Mouse (Mus musculus) CH12.LX (cell line): ENCODE data around the gene Gm9918. TPM values are rescaled to one million over a fixed set of nuclear protein-coding genes. Genes with fewer than 3 reads are reported as not detected.

Experiments
- DNase-seq: peaks from one replicate; pipeline ENCODE4 v3.0.0-alpha.2; 2013; ENCODE audit errors: extremely low read depth
- H3K27ac ChIP-seq: 2 replicates; pipeline ENCODE4 v1.5.1; 2012; ENCODE audit warnings: low read depth, mild to moderate bottlenecking, control low read depth, moderate library complexity; ENCODE audit not compliant: insufficient read depth
- H3K27me3 ChIP-seq: replicated peaks from 2 replicates; pipeline ENCODE3; 2012; ENCODE audit warnings: inconsistent platforms
- H3K36me3 ChIP-seq, 2 experiments: replicated peaks in 1 of 2; 2 replicates each; pipeline versions ENCODE3 to v1.6.1; 2012; ENCODE audit warnings: inconsistent platforms in 1 of 2, low read length in 1 of 2, mild to moderate bottlenecking in 1 of 2, mixed read lengths in 1 of 2, moderate library complexity in 1 of 2; ENCODE audit not compliant: control insufficient read depth in 1 of 2, insufficient read depth in 1 of 2
- H3K4me1 ChIP-seq, 2 experiments: 2 replicates each; pipeline ENCODE4 v1.6.1; 2012; ENCODE audit warnings: inconsistent platforms in 1 of 2, moderate library complexity in 1 of 2; ENCODE audit not compliant: insufficient read depth in 2 of 2, control insufficient read depth in 1 of 2
- H3K4me2 ChIP-seq: 2 replicates; pipeline ENCODE4 v1.6.1; 2012; ENCODE audit warnings: low read depth, mild to moderate bottlenecking, control low read depth; ENCODE audit not compliant: poor library complexity, insufficient read depth, severe bottlenecking
- H3K4me3 ChIP-seq, 3 experiments: fragments of 150-350 bp in 1 of 3; sonication (generic) in 1 of 3; replicated peaks in 1 of 3; 2 replicates each; pipeline versions ENCODE3 to v1.5.1; 2011 to 2012; ENCODE audit warnings: low read depth in 2 of 3, low read length in 2 of 3, mild to moderate bottlenecking in 2 of 3, moderate library complexity in 2 of 3, control low read depth in 1 of 3, improper control_type of control experiment in 1 of 3, inconsistent platforms in 1 of 3, mixed read lengths in 1 of 3; ENCODE audit not compliant: poor library complexity in 1 of 3
- H3K79me2 ChIP-seq: replicated peaks from 2 replicates; pipeline ENCODE4 v1.6.1; 2012; ENCODE audit warnings: mild to moderate bottlenecking, moderate library complexity; ENCODE audit not compliant: control insufficient read depth, poor library complexity, insufficient read depth, severe bottlenecking; ENCODE audit errors: extremely low read depth
- H3K9ac ChIP-seq: 2 replicates; pipeline ENCODE4 v1.6.1; 2012; ENCODE audit warnings: low read depth, mild to moderate bottlenecking, control low read depth, moderate library complexity; ENCODE audit not compliant: insufficient read depth
- H3K9me3 ChIP-seq: replicated peaks from 2 replicates; pipeline ENCODE3; 2012; ENCODE audit warnings: low read length, inconsistent platforms, mixed read lengths
- BHLHE40 ChIP-seq: IDR thresholded peaks from 2 replicates; pipeline ENCODE4 v1.6.1; 2011; ENCODE audit warnings: mild to moderate bottlenecking, low read depth, low read length, improper control_type of control experiment
- CHD1 ChIP-seq: IDR thresholded peaks from 2 replicates; pipeline ENCODE4 v1.6.1; 2012; ENCODE audit warnings: low read depth, low read length, improper control_type of control experiment, inconsistent platforms
- CHD2 ChIP-seq: IDR thresholded peaks from 2 replicates; pipeline ENCODE4 v1.6.1; 2011; ENCODE audit warnings: low read length, improper control_type of control experiment
- CTCF ChIP-seq, 2 experiments: IDR thresholded peaks in 1 of 2; conservative IDR thresholded peaks in 1 of 2; 2 replicates each; pipeline ENCODE4 v1.5.1; 2011 to 2012; ENCODE audit warnings: low read depth in 2 of 2, low read length in 2 of 2, improper control_type of control experiment in 1 of 2, inconsistent platforms in 1 of 2, mild to moderate bottlenecking in 1 of 2, moderate library complexity in 1 of 2
- ELF1 ChIP-seq: IDR thresholded peaks from 2 replicates; pipeline ENCODE4 v1.6.1; 2014; ENCODE audit warnings: low read depth, mild to moderate bottlenecking, inconsistent platforms, low read length, improper control_type of control experiment
- EP300 ChIP-seq: IDR thresholded peaks from 2 replicates; pipeline ENCODE4 v1.6.1; 2011; ENCODE audit warnings: low read length, improper control_type of control experiment
- ETS1 ChIP-seq: conservative IDR thresholded peaks from 2 replicates; pipeline ENCODE4 v1.6.1; 2012; ENCODE audit warnings: low read depth, mild to moderate bottlenecking, inconsistent platforms, low read length, improper control_type of control experiment, moderate library complexity
- GABPA ChIP-seq: IDR thresholded peaks from 2 replicates; pipeline ENCODE4 v1.6.1; 2012; ENCODE audit warnings: low read depth, low read length, improper control_type of control experiment, inconsistent platforms; ENCODE audit not compliant: insufficient replicate concordance
- IRF4 ChIP-seq: IDR thresholded peaks from 2 replicates; pipeline ENCODE4 v1.6.1; 2014; ENCODE audit warnings: low read depth, mild to moderate bottlenecking, inconsistent platforms, low read length, improper control_type of control experiment
- KAT2A ChIP-seq: IDR thresholded peaks from 2 replicates; pipeline ENCODE4 v1.6.1; 2012; ENCODE audit warnings: low read length, improper control_type of control experiment, inconsistent platforms; ENCODE audit not compliant: insufficient replicate concordance
- MAFK ChIP-seq: IDR thresholded peaks from 2 replicates; pipeline ENCODE4 v1.6.1; 2011; ENCODE audit warnings: low read length, improper control_type of control experiment; ENCODE audit not compliant: insufficient replicate concordance
- MYC ChIP-seq: IDR thresholded peaks from 2 replicates; pipeline ENCODE4 v1.6.1; 2011; ENCODE audit warnings: low read depth, mild to moderate bottlenecking, improper control_type of control experiment, low read length
- NRF1 ChIP-seq: IDR thresholded peaks from 2 replicates; pipeline ENCODE4 v1.6.1; 2014; ENCODE audit warnings: low read depth, mild to moderate bottlenecking, inconsistent platforms, low read length, improper control_type of control experiment, moderate library complexity
- PAX5 ChIP-seq: IDR thresholded peaks from 2 replicates; pipeline ENCODE4 v1.6.1; 2012; ENCODE audit warnings: low read length, inconsistent platforms, mixed read lengths
- POLR2A ChIP-seq: IDR thresholded peaks from 2 replicates; pipeline ENCODE4 v1.6.1; 2011; ENCODE audit warnings: low read depth, mild to moderate bottlenecking, improper control_type of control experiment, low read length
- TCF12 ChIP-seq: IDR thresholded peaks from 2 replicates; pipeline ENCODE4 v1.6.1; 2014; ENCODE audit warnings: low read depth, mild to moderate bottlenecking, inconsistent platforms, low read length, improper control_type of control experiment
- dilution Hi-C: fragments of 300-500 bp; cut with MboI; formaldehyde crosslinking; loops from 2 replicates; pipeline ENCODE4 v1.14.3; 2020; ENCODE audit warnings: low sequenced_read_pairs; ENCODE audit not compliant: extremely low pct_unique_long_range_greater_than_20kb, extremely low pct_ligation_motif_present
- in situ Hi-C: fragments of 300-500 bp; cut with MboI; formaldehyde crosslinking; loops from 3 replicates; pipeline ENCODE4 v1.14.3; 2019; ENCODE audit warnings: low sequenced_read_pairs, low pct_ligation_motif_present, low pct_unique_long_range_greater_than_20kb, mixed read lengths
- polyA plus RNA-seq: library from polyadenylated mRNA; unstranded; fragments of >175 nt; gene quantifications from 2 replicates; pipeline ENCODE4 v1.2.1, GENCODE M21; 2012; ENCODE audit warnings: low read depth; ENCODE audit not compliant: insufficient read length
- total RNA-seq, 2 experiments: library from RNA; depleted of rRNA; stranded (reverse); fragments of 300-350 nt in 1 of 2; fragments of >200 nt in 1 of 2; gene quantifications; 2 replicates each; pipeline ENCODE4 v1.2.3; 2012 to 2014

The Gm9918 gene
- total and polyA plus RNA-seq, 3 experiments: not detected

DNA sequence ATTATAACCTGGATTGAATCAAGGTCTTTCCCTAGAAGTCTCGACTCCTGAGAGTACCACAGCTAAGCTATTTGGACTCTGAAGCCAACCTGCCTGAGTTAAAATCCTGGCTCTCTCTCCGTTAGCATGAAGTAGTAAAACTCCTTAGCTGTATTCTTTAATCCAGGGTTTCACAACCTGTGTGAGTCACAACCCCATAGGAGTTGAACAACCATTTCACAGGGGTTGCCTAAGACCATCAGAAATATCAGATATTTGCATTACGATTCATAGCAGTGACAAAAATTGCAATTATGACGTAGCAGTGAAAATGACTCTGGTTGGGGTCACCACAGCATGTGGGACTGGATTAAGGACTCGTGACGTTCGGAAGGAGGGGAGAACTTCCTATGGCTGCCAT is 37.6 kb upstream of the Gm9918 start:
- no peak overlapping the region for H3K9ac ChIP-seq
- dilution Hi-C loops: no loop called here
- no peak overlapping the region for H3K4me3 ChIP-seq
- H3K27ac ChIP-seq: no peak overlapping the region
- no peaks in the 10 kb centered on the region for H3K27me3 ChIP-seq
- no peak overlapping the region for H3K4me2 ChIP-seq
- no peaks in the 10 kb centered on the region for H3K36me3 ChIP-seq
- TF ChIP-seq IRF4: no peak
- TF ChIP-seq EP300: no peak
- TF ChIP-seq MAFK: no peak
- TF ChIP-seq ETS1: no peak
- TF ChIP-seq NRF1: no peak
- TF ChIP-seq KAT2A: no peak
- no peak for TF ChIP-seq POLR2A
- no peak for TF ChIP-seq ELF1
- no peak for TF ChIP-seq CHD1
- no peak for TF ChIP-seq CTCF (conservative IDR thresholded peaks at IDR 0.05 in 1 of 2, IDR thresholded peaks at IDR 0.05 in 1 of 2; ENCODE audit: low read depth in 2 of 2, low read length in 2 of 2)
- no peak for TF ChIP-seq MYC
- H3K79me2 ChIP-seq: no peaks in the 10 kb centered on the region
- peaks cover 36 to 60% of the 10 kb centered on the region in 2 experiments for H3K4me1 ChIP-seq
- in situ Hi-C loops: no loop called here
- H3K9me3 ChIP-seq: no peaks in the 10 kb centered on the region
- no peak for DNase-seq

DNA sequence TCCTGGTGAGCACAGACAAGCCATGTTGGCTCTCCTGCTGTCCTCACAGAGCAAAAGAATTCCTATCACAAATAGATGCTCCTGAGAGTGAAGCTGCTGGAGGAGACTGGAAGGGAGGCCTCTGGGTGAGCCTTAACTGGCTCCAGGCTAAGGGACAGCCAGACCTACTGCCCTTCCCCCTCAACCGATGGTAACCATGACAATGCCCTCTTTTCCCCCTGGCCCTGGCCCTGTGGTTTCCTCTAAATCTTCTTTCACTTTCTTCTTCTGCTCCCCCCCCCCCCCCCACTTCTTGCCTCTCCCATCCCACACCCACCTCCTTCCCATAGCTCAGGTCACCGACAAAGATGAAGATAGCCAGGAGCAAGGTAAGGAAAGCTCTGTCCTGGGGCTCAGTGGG is 36.5 kb upstream of the Gm9918 start:
- Histone ChIP-seq H3K4me2 (peak overlapping the region; percentile 52), H3K27ac (peak overlapping the region; percentile 64), H3K27me3 (no peaks in the 10 kb centered on the region)

More for the DNA sequence above, 36.5 kb upstream of the Gm9918 start:
- Histone ChIP-seq H3K4me3 (peak overlapping the region; percentile 25 to 41 (median 34)), H3K9me3 (no peaks in the 10 kb centered on the region), H3K79me2 (no peaks in the 10 kb centered on the region), H3K36me3 (no peaks in the 10 kb centered on the region), H3K4me1 (peaks cover 38 to 65% of the 10 kb centered on the region in 2 experiments), H3K9ac (peak overlapping the region; percentile 55; the same call in 1 of the 2 replicates)
- in situ Hi-C loops: no loop called here
- peak; percentile 65 for DNase-seq
- dilution Hi-C loops: no loop called here
- 0 out of 2 replicates have a peak, but pooled peaks have one; percentile 11 for TF ChIP-seq IRF4
- no peak for TF ChIP-seq BHLHE40
- TF ChIP-seq PAX5: no peak
- TF ChIP-seq TCF12: 0 out of 2 replicates have a peak, but pooled peaks have one; percentile 49
- no peak for TF ChIP-seq GABPA
- TF ChIP-seq CHD2: peak; percentile 73
- TF ChIP-seq ETS1: peak; percentile 20; the same call in 1 of the 2 replicates
